13 mouse cellular contexts compared by ENCODE assay signal in genomic region chr10:3512620-3513305, GRCm38 (mm10). TPM values are rescaled to one million over a fixed set of nuclear protein-coding genes. Genes with fewer than 3 reads are reported as not detected.
A peak's percentile ranks its signal among the peaks of the same experiment; 100 is the strongest.
DNase-seq lines count a peak whose midpoint lies in the region; ATAC-seq and TF ChIP-seq lines count a peak whose summit lies in the region.
"Had no signal": no experiment of that assay in that cellular context is flagged by ENCODE, and none has a peak within 500 bp of the region (broad histone marks: within the 10 kb centered on the region; RNA-seq: fewer than 3 reads in every experiment).

No protein-coding gene starts in this region.

- no peak overlapping the region for H3K9ac ChIP-seq in kidney, embryonic 15.5 days
- H3K9ac ChIP-seq in stomach, postnatal 0 days (ENCODE audit: low read length): no peak overlapping the region
- no peak overlapping the region for H3K9ac ChIP-seq in forebrain, embryonic 13.5 days
- H3K9ac ChIP-seq: hindbrain, embryonic 12.5 days; neural tube, embryonic 13.5 days had no signal

- no peaks in the 10 kb centered on the region for H3K27me3 ChIP-seq in kidney, adult 2 months (replicated peaks; ENCODE audit: control insufficient read depth, insufficient read depth, low read length)
- no peaks in the 10 kb centered on the region for H3K27me3 ChIP-seq in kidney, embryonic 15.5 days
- no peaks in the 10 kb centered on the region for H3K27me3 ChIP-seq in stomach, postnatal 0 days (ENCODE audit: control insufficient read depth, insufficient read depth, low read length)
- no peaks in the 10 kb centered on the region for H3K27me3 ChIP-seq in forebrain, embryonic 13.5 days
- H3K27me3 ChIP-seq: hindbrain, embryonic 12.5 days; neural tube, embryonic 13.5 days had no signal

- H3K36me3 ChIP-seq in kidney, adult 2 months (ENCODE audit: control insufficient read depth, insufficient read depth, low read length): no peaks in the 10 kb centered on the region
- no peaks in the 10 kb centered on the region for H3K36me3 ChIP-seq in kidney, embryonic 15.5 days
- no peaks in the 10 kb centered on the region for H3K36me3 ChIP-seq in stomach, postnatal 0 days (ENCODE audit: control insufficient read depth, insufficient read depth, low read length)
- no peaks in the 10 kb centered on the region for H3K36me3 ChIP-seq in forebrain, embryonic 13.5 days (ENCODE audit: poor library complexity, severe bottlenecking)
- H3K36me3 ChIP-seq: hindbrain, embryonic 12.5 days; neural tube, embryonic 13.5 days had no signal

- no peak overlapping the region for H3K4me3 ChIP-seq in kidney, adult 2 months (ENCODE audit: insufficient read depth, low read depth, low read length)
- H3K4me3 ChIP-seq in kidney, embryonic 15.5 days (replicated peaks): no peak overlapping the region
- H3K4me3 ChIP-seq in stomach, postnatal 0 days (ENCODE audit: low read depth, low read length): no peak overlapping the region
- no peak overlapping the region for H3K4me3 ChIP-seq in forebrain, embryonic 13.5 days
- H3K4me3 ChIP-seq: hindbrain, embryonic 12.5 days; neural tube, embryonic 13.5 days had no signal

- H3K9me3 ChIP-seq in kidney, embryonic 15.5 days (replicated peaks): no peaks in the 10 kb centered on the region
- H3K9me3 ChIP-seq in stomach, postnatal 0 days (ENCODE audit: control insufficient read depth, low read length): no peaks in the 10 kb centered on the region
- no peaks in the 10 kb centered on the region for H3K9me3 ChIP-seq in forebrain, embryonic 13.5 days (replicated peaks)
- H3K9me3 ChIP-seq: hindbrain, embryonic 12.5 days; neural tube, embryonic 13.5 days had no signal

- 71% methylated on average over 8 of the region's 8 CpGs for WGBS in kidney, adult 2 months
- 71% methylated on average over 8 of the region's 8 CpGs for WGBS in kidney, embryonic 15.5 days
- WGBS in stomach, postnatal 0 days: 77% methylated on average over 8 of the region's 8 CpGs
- 68% methylated on average over 8 of the region's 8 CpGs for WGBS in forebrain, embryonic 13.5 days

- H3K4me1 ChIP-seq in kidney, adult 2 months (ENCODE audit: control insufficient read depth, insufficient read depth, low read length): no peaks in the 10 kb centered on the region
- H3K4me1 ChIP-seq in kidney, embryonic 15.5 days: peaks cover 5% of the 10 kb centered on the region
- H3K4me1 ChIP-seq in stomach, postnatal 0 days (replicated peaks; ENCODE audit: control insufficient read depth, insufficient read depth): no peaks in the 10 kb centered on the region
- peaks cover 23% of the 10 kb centered on the region for H3K4me1 ChIP-seq in forebrain, embryonic 13.5 days

- no peak for TF ChIP-seq EP300 in stomach, postnatal 0 days (optimal IDR thresholded peaks at IDR 0.05)

- peak; percentile 30 for DNase-seq in adrenal gland, postnatal 10 days
- DNase-seq in adrenal gland, adult 8-10 months: no peak
- no peak for DNase-seq in kidney, adult 2 months
- DNase-seq in right cerebral cortex, postnatal 14 days: peak; percentile 48
- DNase-seq in right cerebral cortex, postnatal 36 days (ENCODE audit: low spot score in 2 of 2): no peak
- DNase-seq in stomach, postnatal 0 days (ENCODE audit: low spot score): no peak
- DNase-seq: cerebellum, adult 2 months; gastrocnemius, postnatal 25 days had no signal

- H3K27ac ChIP-seq in kidney, adult 2 months (ENCODE audit: insufficient read depth, low read depth, low read length): no peak overlapping the region
- no peak overlapping the region for H3K27ac ChIP-seq in kidney, embryonic 15.5 days
- H3K27ac ChIP-seq in stomach, postnatal 0 days (replicated peaks): no peak overlapping the region
- H3K27ac ChIP-seq in forebrain, embryonic 13.5 days: no peak overlapping the region
- H3K27ac ChIP-seq: hindbrain, embryonic 12.5 days; neural tube, embryonic 13.5 days had no signal

- no peak for TF ChIP-seq POLR2A in kidney, adult 2 months (IDR thresholded peaks at IDR 0.05; ENCODE audit: low read depth, low read length)

- peak; percentile 17; the same call in 1 of the 2 replicates for TF ChIP-seq CTCF in kidney, adult 2 months (conservative IDR thresholded peaks at IDR 0.05; ENCODE audit: insufficient read depth, insufficient read length, low read depth, low read length)
- TF ChIP-seq CTCF in stomach, postnatal 0 days (IDR thresholded peaks at IDR 0.05; ENCODE audit: low read depth): peak; percentile 57

- no peak for ATAC-seq in kidney, embryonic 15.5 days (replicated peaks; ENCODE audit: low FRiP score)
- no peak for ATAC-seq in stomach, postnatal 0 days (ENCODE audit: low FRiP score, low TSS enrichment)
- ATAC-seq in forebrain, embryonic 13.5 days: no peak

- H3K4me2 ChIP-seq in kidney, embryonic 15.5 days: no peak overlapping the region
- H3K4me2 ChIP-seq in stomach, postnatal 0 days (replicated peaks; ENCODE audit: low read depth): no peak overlapping the region
- H3K4me2 ChIP-seq in forebrain, embryonic 13.5 days: no peak overlapping the region
- H3K4me2 ChIP-seq: hindbrain, embryonic 12.5 days; neural tube, embryonic 13.5 days had no signal

RNA-seq across cellular contexts. Expression of gene Iyd, which starts 27.3 kb away (rescaled TPM):
- total RNA-seq in adrenal gland, postnatal 10 days (2021): 10 to 100 TPM in 1 of 2 experiments, 1 to 10 TPM in 1; 8.2 to 20.4 TPM
- under 1 TPM in 3 of 4 experiments, not detected in 1; 0.28 to 0.42 (median 0.35) TPM for total RNA-seq in adrenal gland, adult 8-10 months (2022)
- 28.1 and 30.7 TPM in 2 replicates for polyA plus RNA-seq in kidney, adult 2 months (2012; rRNA removed)
- 5.1 and 5.2 TPM in 2 replicates for polyA plus RNA-seq in kidney, embryonic 15.5 days (2015; fragmentation: Nextera tagmentation; extraction: Ambion mirVana)
- polyA plus RNA-seq in stomach, postnatal 0 days (2015; fragmentation: Nextera tagmentation; extraction: Ambion mirVana): 33.5 and 35.5 TPM in 2 replicates
- polyA plus RNA-seq in forebrain, embryonic 13.5 days (2015; fragmentation: Nextera tagmentation; extraction: Ambion mirVana): 0.24 and 0.37 TPM in 2 replicates
- total RNA-seq: gastrocnemius, postnatal 25 days had no signal
- polyA plus RNA-seq: hindbrain, embryonic 12.5 days; spleen, adult 2 months had no signal

Comparison
In these comparisons a context has a peak if more than half of its experiments do, and no peak if none do; other contexts are left out.
1. DNase-seq: peak in adrenal gland, postnatal 10 days (single experiment) and right cerebral cortex, postnatal 14 days (single experiment); none in adrenal gland, adult 8-10 months (single experiment), kidney, adult 2 months (single experiment), right cerebral cortex, postnatal 36 days (0 of 2) and stomach, postnatal 0 days (single experiment).